Mouse (Mus musculus) midbrain, embryonic 11.5 days (tissue): ENCODE results near the gene Ppp1r18. TPM values are rescaled to one million over a fixed set of nuclear protein-coding genes. Genes with fewer than 3 reads are reported as not detected.

Source experiments
- ATAC-seq: fragments of 200-750 bp; cut with Nextera tagmentation; 2 replicates; pipeline ENCODE4 v1.8.0; 2017; ENCODE audit warnings: moderate TSS enrichment, moderate library complexity; ENCODE audit not compliant: low FRiP score
- DNase-seq: peaks from one replicate; pipeline ENCODE4 v3.0.0; 2015; ENCODE audit warnings: low spot score; ENCODE audit errors: missing footprints
- H3K27ac ChIP-seq: fragments of 300-500 bp; sonication (generic); 2 replicates; pipeline ENCODE4 v1.5.1; 2014; ENCODE audit warnings: low read depth, low read length
- H3K27me3 ChIP-seq: fragments of 300-500 bp; sonication (generic); 2 replicates; pipeline ENCODE4 v1.6.1; 2014; ENCODE audit warnings: mild to moderate bottlenecking, low read length, moderate library complexity, mixed read lengths; ENCODE audit not compliant: control insufficient read depth, insufficient read depth
- H3K36me3 ChIP-seq: fragments of 300-500 bp; sonication (generic); 2 replicates; pipeline ENCODE4 v1.6.1; 2014; ENCODE audit warnings: mild to moderate bottlenecking, low read length, moderate library complexity, mixed read lengths; ENCODE audit not compliant: control insufficient read depth, insufficient read depth
- H3K4me1 ChIP-seq: fragments of 300-500 bp; sonication (generic); 2 replicates; pipeline ENCODE4 v1.6.1; 2014; ENCODE audit warnings: low read length; ENCODE audit not compliant: control insufficient read depth, insufficient read depth
- H3K4me2 ChIP-seq: fragments of 300-500 bp; sonication (generic); 2 replicates; pipeline ENCODE4 v1.6.1; 2014; ENCODE audit warnings: mild to moderate bottlenecking, moderate library complexity
- H3K4me3 ChIP-seq: fragments of 300-500 bp; sonication (generic); 2 replicates; pipeline ENCODE4 v1.5.1; 2014; ENCODE audit warnings: low read depth, low read length
- H3K9ac ChIP-seq: fragments of 300-500 bp; sonication (generic); 2 replicates; pipeline ENCODE4 v1.6.1; 2014; ENCODE audit warnings: low read length
- H3K9me3 ChIP-seq: fragments of 300-500 bp; sonication (generic); 2 replicates; pipeline ENCODE4 v1.6.1; 2016; ENCODE audit warnings: low read length; ENCODE audit not compliant: control insufficient read depth
- WGBS: fragments of 180-500 bp; shearing (Covaris S2); extraction: QIAGEN DNeasy Blood & Tissue Kit; methylation state at CpG from one replicate; pipeline ENCODE4 v1.1.7; 2014; 5-methylcytosine and 5-hydroxymethylcytosine counted together
- polyA plus RNA-seq: library from polyadenylated mRNA; unstranded; fragments of >200 nt; fragmentation: Nextera tagmentation; extraction: Ambion mirVana; gene quantifications from 2 replicates; pipeline ENCODE4 v1.2.1, GENCODE M21; 2014

Gene Ppp1r18
- polyA plus RNA-seq = 24.1 and 25.2 TPM in 2 replicates

GRCm38 (mm10) chr17:35865481-35866280, at the start of gene Ppp1r18:
Gene Ppp1r18 (plus strand): TSS chr17:35865593.
- peak within 1 kb of the TSS; percentile 99 for H3K27ac ChIP-seq
- H3K9me3 ChIP-seq = no peaks in the 10 kb centered on the region
- H3K4me2 ChIP-seq = peak within 1 kb of the TSS; percentile 77
- WGBS = under 1% methylated on average over 46 of the region's 48 CpGs
- peaks cover 40% of the 10 kb centered on the region for H3K4me1 ChIP-seq
- H3K4me3 ChIP-seq = peak within 1 kb of the TSS; percentile 61
- peak within 1 kb of the TSS; percentile 92 for H3K9ac ChIP-seq
- ATAC-seq (peak; percentile 81), DNase-seq (peak; percentile 98)
- H3K36me3 ChIP-seq = peaks cover 3% of the 10 kb centered on the region; the same call in 1 of the 2 replicates
- no peaks in the 10 kb centered on the region for H3K27me3 ChIP-seq

DNA sequence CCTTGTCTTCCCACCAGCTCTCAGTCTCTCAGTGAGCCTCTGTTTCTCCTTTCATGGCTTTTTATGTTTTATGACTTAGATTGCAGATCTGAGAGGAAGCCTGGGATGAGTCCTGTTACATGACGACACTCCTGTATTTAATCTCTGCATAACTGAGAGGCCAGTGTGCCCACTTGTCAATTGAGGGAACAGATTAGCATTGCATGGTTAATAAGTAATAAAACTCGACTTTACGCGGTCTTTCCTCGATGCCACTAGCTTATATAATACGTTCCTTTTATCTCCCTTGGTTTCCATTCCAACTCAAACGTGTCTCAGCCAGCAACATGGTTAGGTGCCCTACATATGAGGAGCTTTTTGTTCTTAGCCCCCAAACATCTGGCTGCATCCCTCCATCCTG, 49.6 kb upstream of the Ppp1r18 start:
- Histone ChIP-seq H3K27ac (no peak overlapping the region), H3K9me3 (no peaks in the 10 kb centered on the region), H3K4me2 (no peak overlapping the region), H3K4me3 (no peak overlapping the region), H3K36me3 (no peaks in the 10 kb centered on the region; the same call in 1 of the 2 replicates), H3K27me3 (peaks cover 12% of the 10 kb centered on the region), H3K4me1 (no peaks in the 10 kb centered on the region), H3K9ac (no peak overlapping the region)
- no peak for ATAC-seq
- no peak for DNase-seq
- 77% methylated on average over 7 of the region's 7 CpGs for WGBS

- Histone ChIP-seq H3K36me3 (no peaks in the 10 kb centered on the region; the same call in 1 of the 2 replicates), H3K27me3 (peaks cover 20% of the 10 kb centered on the region), H3K4me1 (peaks cover 7% of the 10 kb centered on the region), H3K27ac (no peak overlapping the region), H3K4me3 (no peak overlapping the region), H3K9me3 (no peaks in the 10 kb centered on the region), H3K4me2 (no peak overlapping the region), H3K9ac (no peak overlapping the region)
- no peak for ATAC-seq
- 38% methylated on average over 8 of the region's 14 CpGs for WGBS
- no peak for DNase-seq
These were observed 48.7 kb upstream of the Ppp1r18 start for GRCm38 (mm10) chr17:35816686-35817085.

GRCm38 (mm10) chr17:35817226-35817625, 48.2 kb upstream of the Ppp1r18 start:
- Histone ChIP-seq H3K27me3 (peaks cover 21% of the 10 kb centered on the region), H3K9me3 (no peaks in the 10 kb centered on the region), H3K27ac (no peak overlapping the region), H3K4me1 (peaks cover 13% of the 10 kb centered on the region), H3K36me3 (no peaks in the 10 kb centered on the region; the same call in 1 of the 2 replicates), H3K4me3 (no peak overlapping the region), H3K4me2 (no peak overlapping the region), H3K9ac (no peak overlapping the region)
- DNase-seq = no peak
- no peak for ATAC-seq
- WGBS = 55% methylated on average over 10 of the region's 10 CpGs

DNA sequence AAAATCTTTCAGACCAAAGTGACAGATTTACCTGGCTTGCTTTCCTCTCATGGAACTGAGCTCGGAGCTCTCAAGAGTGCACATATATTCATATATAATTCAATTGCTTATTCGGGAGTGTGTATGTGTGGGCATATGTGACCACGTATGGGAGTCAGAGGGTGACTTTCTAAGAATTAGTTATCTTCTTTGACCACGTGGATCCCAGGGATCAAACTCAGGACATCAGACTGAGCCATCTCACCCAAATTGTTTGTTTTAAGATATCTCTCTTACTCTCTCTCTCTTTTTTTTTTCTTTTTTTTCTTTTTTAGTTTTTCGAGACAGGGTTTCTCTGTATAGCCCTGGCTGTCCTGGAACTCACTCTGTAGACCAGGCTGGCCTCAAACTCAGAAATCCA, 45.3 kb upstream of the Ppp1r18 start:
- Histone ChIP-seq H3K4me3 (no peak overlapping the region), H3K4me1 (peaks cover 24% of the 10 kb centered on the region), H3K9ac (no peak overlapping the region), H3K9me3 (no peaks in the 10 kb centered on the region), H3K4me2 (no peak overlapping the region), H3K36me3 (no peaks in the 10 kb centered on the region), H3K27me3 (peaks cover 21% of the 10 kb centered on the region), H3K27ac (no peak overlapping the region)
- 77% methylated on average over 5 of the region's 5 CpGs for WGBS
- ATAC-seq = no peak
- no peak for DNase-seq

DNA sequence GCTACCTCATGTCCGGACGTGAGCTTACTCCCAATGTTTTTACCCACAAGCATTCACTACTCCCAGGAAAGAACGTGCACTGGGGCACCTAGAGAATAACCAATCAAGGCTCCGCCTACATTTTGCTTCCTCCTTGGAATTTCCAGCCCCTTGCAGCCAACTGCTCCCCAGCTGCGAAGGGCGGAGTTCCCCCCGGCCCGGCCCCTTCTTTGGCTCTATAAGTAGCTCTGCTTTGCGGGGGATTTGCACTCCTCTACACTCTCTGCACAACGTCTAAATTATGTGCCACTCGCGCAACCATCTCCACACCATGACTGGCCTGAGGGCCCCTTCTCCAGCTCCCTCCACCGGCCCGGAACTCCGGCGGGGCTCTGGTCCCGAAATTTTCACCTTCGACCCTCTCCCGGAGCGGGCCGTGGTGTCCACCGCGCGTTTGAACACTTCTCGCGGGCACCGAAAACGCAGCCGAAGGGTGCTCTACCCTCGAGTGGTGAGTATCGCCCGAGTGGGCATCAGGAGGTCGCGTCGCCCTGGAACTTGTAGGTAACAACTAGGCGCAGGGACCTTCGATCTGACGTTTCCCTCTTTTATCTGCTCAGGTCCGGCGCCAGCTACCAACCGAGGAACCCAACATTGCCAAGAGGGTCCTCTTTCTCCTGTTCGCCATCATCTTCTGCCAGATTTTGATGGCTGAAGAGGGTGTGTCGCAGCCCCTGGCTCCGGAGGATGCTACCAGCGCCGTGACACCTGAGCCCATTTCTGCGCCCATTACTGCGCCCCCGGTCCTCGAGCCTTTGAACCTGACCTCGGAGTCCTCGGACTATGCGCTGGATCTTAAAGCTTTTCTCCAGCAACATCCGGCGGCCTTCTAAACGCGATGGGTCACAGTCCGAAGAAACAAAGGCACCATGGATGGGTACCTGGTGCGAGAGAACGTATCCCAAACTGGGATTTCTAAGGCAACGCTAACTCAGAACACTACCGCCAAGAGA, 43.7 kb upstream of the Ppp1r18 start, which contains the start of gene Ier3:
TSS of gene Ier3 (plus strand) at position 246 of the 992 bp plus-strand sequence.
- WGBS = under 1% methylated on average over 62 of the region's 62 CpGs

DNA sequence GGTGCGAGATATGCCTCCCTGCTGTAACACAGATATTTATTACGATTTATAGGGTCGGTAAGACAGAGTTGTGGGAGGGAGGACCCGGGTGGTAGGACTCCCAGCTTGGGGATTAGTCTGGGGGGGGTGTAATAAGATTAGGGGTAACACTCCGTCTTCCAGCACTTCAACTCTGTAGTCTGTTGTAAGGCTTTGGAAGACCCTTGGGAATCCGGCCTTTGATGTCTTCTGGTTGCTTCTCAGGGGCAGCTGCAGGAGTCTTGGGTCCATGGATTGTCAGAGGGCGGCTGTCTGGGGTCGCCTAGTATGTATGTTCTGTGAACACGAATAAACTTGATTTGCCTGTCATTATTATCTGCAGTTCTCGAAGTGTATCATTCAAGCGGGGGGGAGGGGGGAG, 42.8 kb upstream of the Ppp1r18 start:
- H3K4me2 ChIP-seq = peak overlapping the region; percentile 92
- peak overlapping the region; percentile 48; the same call in 1 of the 2 replicates for H3K27ac ChIP-seq
- WGBS = 2% methylated on average over 11 of the region's 11 CpGs
- H3K4me1 ChIP-seq = peaks cover 24% of the 10 kb centered on the region
- peak overlapping the region; percentile 76 for H3K9ac ChIP-seq
- DNase-seq = no peak
- peak overlapping the region; percentile 58 for H3K4me3 ChIP-seq
- H3K27me3 ChIP-seq = peaks cover 21% of the 10 kb centered on the region
- peak; percentile 22 for ATAC-seq
- no peaks in the 10 kb centered on the region for H3K9me3 ChIP-seq
- no peaks in the 10 kb centered on the region; the same call in 1 of the 2 replicates for H3K36me3 ChIP-seq

More for the DNA sequence above, 43.7 kb upstream of the Ppp1r18 start, which contains the start of gene Ier3:
- Histone ChIP-seq H3K27me3 (peaks cover 21% of the 10 kb centered on the region), H3K9ac (peak within 1 kb of the TSS; percentile 76), H3K27ac (no peak within 1 kb of the TSS), H3K4me3 (peak within 1 kb of the TSS; percentile 58), H3K36me3 (no peaks in the 10 kb centered on the region; the same call in 1 of the 2 replicates), H3K9me3 (no peaks in the 10 kb centered on the region), H3K4me1 (peaks cover 24% of the 10 kb centered on the region), H3K4me2 (peak within 1 kb of the TSS; percentile 92)
- ATAC-seq = peak; percentile 25; the same call in 1 of the 2 replicates
- peak; percentile 95 for DNase-seq

DNA sequence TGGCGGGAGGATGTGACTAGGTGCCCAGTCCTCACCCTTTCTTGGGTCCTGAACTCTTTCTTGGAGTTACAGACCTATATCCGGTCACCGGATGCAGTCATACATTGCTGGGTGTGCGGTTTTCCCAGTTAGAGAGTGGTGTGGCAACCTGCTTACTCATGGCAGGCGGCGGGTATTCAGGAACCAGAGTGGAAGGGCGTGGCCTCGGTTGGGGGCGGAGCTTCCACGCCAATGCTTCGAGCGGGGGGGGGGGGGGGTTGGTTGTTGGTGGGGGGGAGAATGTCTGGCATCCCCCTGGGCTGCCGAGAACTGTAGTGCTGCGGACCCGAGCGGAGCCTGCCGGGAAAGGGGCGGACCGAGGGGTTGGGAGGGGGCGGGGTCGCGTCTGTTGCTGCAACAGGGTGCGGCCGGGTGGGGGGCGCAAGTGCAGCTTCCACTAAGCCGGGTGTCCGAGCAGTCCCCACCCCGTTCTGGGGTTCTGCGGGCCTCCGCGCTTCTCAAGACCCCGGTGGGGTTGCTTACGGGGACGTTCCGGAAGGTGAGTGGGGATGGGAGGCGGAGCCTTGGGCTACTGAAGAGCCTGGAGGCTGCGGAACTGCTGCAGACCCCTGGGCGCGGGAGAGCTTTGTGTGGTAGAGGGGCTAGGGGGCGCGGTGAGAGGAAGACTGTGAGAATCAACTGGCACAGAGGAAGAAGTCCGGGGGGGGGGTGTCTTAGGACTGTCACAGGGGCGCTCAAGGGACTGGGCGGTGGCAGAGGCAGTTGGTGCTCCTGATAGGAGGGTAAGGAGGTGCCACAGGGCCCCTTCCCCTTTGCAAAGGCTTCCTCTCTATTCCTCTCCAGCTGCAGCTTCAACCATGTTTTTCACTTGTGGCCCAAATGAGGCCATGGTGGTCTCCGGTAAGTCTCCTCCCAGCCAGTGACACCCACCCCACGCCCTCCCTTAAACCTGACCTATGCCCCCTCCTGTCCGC, 42.1 kb upstream of the Ppp1r18 start, which contains the start of gene Flot1:
TSS of gene Flot1 (plus strand) at position 267 of the 974 bp plus-strand sequence.
- Histone ChIP-seq H3K4me1 (peaks cover 24% of the 10 kb centered on the region), H3K27ac (peak within 1 kb of the TSS; percentile 65), H3K27me3 (peaks cover 21% of the 10 kb centered on the region), H3K4me3 (peak within 1 kb of the TSS; percentile 58), H3K9ac (peak within 1 kb of the TSS; percentile 76), H3K9me3 (no peaks in the 10 kb centered on the region), H3K36me3 (peaks cover 2% of the 10 kb centered on the region; the same call in 1 of the 2 replicates), H3K4me2 (peak within 1 kb of the TSS; percentile 92)
- DNase-seq (peak; percentile 99), ATAC-seq (peak; percentile 89)
- WGBS = 0% methylated on average over 44 of the region's 47 CpGs
